Mouse (Mus musculus) heart, adult 9 months (tissue): ENCODE data around the gene Cdc37.
"Not testable (repeated sequence)": the region's sequence is repeated elsewhere in the genome, so short reads cannot be mapped to it uniquely, and the experiment has no call there.

Experiments used
- DNase-seq, 2 experiments: peaks; one replicate each; pipeline ENCODE4 v3.0.0; 2022; ENCODE audit warnings: low spot score in 2 of 2

Cdc37 gene

DNA sequence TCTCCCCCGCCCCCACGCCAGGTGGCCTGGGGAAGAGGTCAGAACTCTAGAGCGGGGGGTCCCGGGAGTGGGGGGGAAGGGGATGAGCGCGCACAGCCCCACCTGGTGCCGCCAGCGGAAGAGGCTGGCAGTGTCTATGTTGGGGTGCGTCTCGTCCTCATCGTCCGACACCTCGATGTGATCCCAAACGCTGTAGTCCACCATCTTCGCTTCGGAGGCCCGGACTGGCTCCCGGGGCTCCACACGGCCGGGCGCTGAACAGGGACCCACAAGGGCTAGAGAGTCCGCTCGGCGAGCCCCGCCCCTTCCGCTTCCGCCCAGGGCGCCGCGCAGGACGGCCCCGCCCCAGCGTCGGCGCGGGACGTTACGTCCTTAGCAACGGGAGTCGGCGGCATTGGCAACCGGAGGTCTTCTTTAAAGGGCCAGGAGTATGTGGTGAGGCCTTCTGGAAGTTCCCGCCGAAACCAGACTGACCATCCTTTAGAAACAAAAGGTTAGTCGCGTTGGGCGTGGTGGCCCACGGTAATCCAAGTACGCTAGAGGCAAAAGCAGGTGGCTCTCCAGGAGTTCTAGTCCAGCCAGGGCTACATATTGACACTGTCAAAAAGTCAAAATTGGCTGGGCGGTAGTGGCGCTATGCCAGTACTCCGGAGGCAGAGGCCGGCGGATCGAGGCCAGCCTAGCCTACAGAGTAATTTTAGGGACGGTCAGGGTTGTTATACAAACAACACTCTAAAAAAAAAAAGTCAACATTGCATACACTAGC is at the start of gene Cdc37:
Cdc37 (minus strand) TSS at position 329 of the 766 bp plus-strand sequence.
- peak; percentile 92 to 93 for DNase-seq

DNA sequence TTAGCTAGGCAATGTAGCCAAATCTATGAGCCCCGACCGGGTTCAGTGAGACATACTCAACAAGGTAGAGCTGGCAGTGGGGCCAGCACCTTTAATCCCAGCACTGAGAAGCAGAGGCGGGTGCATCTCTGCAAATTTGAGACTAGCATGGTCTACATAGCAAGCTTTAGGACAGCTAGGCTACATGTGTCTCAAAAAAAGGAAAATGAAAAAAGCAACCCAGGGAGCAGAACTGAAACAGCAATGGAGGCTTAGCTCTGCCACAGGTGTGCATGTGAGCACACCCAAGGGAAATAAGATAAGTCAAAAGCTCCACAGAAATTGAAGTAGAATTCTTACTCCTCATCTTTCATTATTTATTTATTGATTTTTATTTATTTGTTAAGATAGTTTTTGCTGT is 49.2 kb upstream of the Cdc37 start:
- DNase-seq: no peak

DNA sequence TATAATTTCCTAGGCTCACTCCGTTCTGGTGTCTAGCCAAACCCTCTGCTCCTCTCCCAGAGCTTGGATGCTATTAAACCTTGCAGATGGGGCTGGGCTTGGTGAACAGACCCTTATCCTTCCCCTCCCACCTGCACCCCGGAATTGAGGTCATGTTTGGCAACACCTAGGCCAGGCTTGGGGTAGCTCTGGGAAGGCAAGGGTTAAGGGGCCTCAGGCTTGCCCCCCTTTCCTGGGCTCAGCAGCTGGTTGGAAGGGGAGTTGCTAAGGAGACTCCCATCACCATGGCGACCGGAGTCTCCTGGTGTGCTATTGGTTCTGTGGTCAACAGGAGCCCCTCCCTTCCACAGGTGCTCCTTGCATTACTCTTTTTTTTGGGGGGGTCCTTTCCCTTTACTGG is 48.2 kb upstream of the Cdc37 start:
- no peak for DNase-seq

DNA sequence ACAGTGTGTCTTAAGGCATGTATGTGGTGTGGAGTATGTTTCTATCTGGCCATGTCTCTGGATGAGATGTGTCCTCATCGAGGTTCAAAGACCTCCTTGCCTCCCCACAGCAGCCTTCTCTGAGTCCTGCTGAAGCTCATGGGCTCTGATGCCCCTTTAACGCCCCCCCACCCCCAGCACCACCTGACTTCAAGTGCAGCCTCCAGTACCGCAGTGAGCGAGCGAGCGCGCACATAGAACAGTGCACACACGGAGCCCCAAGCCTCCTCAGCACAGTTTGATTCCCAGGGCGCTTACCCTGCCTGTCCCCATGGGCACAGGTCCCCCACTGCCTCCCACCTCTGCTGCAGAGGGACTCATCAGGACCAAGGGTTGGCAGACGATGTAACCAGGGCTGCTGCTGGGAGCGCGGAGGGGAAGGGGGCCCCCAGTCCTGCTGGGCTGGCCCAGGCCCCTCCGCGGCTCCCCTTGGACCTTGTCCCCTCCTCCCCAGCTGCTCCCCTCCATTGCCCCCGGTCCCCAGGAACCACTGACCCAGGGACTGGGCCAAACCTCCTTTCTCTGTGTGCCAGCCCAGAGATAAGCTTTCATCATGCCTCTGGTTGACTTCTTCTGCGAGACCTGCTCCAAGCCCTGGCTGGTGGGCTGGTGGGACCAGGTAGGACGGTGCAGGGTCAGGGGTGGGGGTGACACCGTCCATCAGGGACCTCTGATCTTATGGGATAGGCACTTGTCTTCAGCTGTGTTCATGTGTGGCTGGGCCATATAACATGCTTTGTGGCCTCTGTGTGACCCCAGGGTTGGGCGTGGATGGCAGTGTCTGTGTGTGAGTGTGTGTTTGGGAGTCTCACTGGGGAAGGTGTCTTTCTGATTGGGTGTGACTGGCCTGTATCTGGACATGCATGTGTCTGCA is 47.0 kb upstream of the Cdc37 start:
- no peak for DNase-seq

DNA sequence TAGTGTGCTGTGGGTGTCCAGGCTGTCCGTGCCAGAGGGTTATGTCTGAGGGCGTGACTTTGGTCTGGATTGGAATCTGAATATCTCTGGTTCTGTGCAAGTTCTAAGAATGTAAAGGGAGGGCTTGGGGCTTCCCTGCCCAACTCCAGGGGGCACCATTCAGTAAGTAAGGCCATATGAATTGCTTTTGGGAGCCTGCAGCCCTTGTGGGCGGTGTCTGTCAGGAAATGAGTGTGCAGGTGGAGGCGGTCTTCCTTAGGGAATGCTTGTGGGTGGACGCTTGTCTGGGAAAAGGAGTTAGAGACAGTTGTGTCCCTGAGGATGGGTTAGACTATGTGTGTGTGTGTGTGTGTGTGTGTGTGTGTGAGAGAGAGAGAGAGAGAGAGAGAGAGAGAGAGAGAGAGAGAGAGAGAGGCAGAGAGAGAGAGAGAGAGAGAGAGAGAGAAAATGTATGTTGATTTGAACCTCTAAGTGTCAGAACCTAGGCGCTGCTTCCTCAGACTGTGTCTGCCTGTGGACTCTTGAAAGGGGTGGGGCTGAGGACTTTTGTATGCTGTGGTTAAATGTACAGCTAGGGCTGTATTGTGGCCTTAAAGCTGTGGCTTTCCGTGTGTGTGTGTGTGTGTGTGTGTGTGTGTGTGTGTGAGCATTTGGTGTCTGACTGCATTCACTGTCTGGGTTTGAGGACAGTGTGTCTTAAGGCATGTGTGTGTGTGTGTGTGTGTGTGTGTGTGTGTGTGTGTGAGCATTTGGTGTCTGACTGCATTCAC is 46.1 kb upstream of the Cdc37 start:
- not testable (repeated sequence) for DNase-seq

DNA sequence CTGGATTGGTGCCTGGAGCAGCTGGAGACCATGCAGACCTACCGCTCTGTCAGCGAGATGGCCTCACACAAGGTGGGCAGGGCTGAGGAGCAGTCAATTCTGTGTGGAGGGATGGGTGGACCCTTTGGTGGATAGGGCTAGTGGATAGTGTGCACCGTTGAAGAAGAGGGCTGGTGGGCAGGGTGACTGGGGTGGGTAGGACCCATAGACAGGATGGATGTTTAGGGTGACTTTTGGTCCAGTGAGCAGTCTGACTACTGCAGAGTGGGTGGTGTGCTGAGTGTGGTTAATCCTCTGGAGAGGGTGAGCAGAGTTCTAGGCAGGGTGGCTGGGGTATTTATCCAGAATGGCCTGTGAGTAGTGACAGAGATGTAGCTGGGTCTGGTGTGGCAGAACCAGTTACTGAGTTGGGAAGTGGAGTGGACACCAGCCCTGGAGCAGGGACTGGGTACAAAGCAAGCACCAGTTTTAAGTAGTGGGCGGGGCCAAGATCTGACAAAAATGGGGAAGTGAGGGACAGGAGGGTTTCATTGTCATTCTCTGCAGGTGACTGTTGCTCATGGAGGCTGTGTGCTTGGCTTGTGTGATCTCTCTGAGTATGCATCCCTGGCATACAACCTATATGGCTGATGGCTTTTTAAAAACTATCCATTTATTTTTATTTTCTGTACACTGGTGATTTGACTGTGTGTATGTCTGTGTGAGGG is 45.2 kb upstream of the Cdc37 start:
- no peak for DNase-seq

DNA sequence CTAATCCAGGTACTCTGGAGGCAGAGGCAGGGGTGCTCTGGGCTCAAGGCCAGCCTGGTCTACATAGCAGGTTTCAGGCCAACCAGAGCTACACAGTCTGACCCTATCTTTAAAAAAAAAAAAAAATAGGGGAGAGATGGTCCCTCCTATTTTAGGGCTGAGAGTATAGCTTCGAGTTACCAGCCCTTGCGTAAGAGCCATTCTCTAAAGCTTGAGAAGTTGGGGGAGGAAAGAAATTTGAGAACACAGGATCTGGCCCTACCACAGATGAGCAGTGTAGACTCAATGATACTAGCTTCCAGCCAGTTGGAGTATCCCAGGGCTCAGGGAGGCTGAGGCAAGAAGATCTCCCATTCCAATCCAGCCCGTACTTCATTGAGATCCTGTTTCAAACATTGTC is 44.0 kb upstream of the Cdc37 start:
- DNase-seq: no peak

DNA sequence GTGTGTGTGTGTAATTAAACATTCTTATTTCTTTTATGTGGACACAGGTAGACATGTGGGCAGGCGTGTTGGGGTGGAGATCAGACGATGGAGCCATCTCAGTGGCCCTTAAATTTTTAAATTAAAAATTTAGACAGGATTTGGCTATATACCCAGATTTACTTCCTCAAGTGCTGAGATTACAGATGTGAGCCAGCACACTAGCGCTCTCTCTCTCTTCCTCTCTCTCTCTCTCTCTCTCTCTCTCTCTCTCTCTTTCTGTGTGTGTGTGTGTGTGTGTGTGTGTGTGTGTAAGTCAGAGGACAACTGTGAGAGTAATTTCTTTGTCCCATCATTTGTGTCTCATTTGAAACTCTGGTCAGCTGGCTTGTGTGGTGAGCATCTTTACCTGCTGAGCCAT is 40.9 kb upstream of the Cdc37 start:
- no peak for DNase-seq

DNA sequence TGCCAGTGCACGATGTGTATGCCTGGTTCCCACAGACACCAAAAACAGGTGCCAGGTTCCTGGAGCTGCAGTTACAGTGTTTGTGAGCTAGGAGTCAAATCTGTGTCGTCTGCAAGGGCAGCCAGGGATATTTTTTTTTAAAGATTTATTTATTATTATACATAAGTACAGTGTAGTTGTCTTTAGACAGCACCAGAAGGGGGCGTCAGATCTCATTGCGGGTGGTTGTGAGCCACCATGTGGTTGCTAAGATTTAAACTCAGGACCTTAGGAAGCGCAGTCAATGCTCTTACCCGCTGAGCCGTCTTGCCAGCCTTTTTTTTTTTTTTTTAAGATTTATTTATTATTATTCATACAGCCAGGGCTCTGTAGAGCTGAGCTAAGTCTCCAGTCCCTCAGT is 40.1 kb upstream of the Cdc37 start:
- DNase-seq: no peak

DNA sequence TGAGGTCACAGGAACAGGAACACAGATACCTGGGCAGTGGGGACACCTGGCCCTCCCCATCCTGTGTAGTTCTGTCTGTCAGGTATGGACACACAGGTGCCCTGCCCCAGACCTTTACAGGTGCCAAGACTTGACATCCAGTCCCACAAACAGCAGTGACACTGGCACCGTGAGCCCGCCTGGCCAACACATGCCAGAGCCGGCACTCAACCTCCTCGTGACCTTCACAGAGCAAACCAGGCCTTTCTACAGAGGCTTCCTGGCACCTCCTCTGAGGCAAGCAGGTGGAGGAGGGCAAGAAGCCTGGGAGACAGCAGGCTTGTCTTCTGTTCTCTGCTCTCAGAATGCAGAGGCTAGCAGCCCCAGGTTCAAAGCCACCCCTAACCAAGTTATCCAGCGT is 35.7 kb upstream of the Cdc37 start:
- DNase-seq: peak; percentile 38 to 56

DNA sequence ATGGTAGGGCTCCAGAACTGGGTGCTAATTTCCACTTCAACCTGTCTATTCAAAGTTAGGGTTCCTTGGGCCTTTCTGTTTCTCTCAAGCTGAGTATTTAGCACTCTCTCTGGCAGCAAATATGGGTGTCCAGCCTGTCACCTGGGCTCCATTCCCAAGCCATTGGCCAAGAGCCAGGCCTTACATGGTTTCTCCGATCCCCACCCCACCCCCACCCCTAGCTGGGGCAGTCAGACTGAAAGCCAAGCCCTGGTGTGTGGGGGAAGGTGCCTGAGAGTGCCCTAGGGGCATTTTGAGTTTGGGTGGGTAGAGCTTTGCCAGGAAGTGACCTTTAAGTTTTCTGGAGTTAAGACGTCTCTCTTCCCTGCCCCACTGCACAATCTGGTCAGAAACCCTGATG is 35.0 kb upstream of the Cdc37 start:
- peak; percentile 51 to 72 for DNase-seq

DNA sequence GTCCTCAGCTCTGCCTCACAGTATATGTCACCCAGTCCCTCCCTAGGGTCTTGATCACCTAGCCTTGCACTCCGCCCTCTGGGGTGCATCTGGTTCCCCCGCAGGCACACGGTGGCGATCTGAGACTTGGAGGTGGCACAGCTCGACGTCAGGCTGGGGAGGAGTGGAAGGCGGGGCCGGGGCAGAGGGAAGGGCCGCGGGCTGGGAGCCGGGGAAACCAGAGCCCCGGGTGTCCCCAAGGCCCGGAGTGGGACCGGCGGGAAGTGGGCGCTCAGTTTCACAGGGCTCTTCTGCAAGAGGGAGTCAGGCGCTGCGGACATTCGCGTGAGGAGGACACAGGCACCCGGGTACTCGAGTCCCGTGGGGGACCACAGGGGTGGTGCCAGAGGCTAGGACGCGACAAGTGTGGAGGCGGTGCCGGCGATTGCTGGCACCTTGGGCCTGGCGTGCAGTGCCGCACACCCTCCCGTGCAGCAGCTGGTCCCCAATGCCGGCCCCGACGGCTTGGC is 34.2 kb upstream of the Cdc37 start:
- peak; percentile 70 to 72 for DNase-seq

DNA sequence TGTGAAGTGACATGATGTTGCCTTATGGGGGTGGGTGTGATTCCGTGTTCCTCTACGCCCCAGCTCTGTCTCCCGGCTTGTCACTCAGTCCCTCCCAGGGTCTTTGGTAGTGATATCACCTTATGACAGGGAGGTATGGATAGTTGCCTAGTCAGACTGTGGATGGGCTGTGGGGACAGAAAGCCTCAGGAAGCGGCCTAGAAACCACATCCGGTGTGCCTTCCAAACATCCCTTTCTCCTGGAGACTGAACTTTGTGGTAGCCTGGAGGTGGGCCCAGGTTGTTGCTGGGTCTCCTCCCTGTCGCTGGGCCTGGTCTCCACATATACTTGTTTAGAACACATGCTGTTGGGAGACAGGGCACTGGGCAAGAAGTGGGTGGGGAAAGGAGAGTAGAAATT is 33.6 kb upstream of the Cdc37 start:
- DNase-seq: no peak

DNA sequence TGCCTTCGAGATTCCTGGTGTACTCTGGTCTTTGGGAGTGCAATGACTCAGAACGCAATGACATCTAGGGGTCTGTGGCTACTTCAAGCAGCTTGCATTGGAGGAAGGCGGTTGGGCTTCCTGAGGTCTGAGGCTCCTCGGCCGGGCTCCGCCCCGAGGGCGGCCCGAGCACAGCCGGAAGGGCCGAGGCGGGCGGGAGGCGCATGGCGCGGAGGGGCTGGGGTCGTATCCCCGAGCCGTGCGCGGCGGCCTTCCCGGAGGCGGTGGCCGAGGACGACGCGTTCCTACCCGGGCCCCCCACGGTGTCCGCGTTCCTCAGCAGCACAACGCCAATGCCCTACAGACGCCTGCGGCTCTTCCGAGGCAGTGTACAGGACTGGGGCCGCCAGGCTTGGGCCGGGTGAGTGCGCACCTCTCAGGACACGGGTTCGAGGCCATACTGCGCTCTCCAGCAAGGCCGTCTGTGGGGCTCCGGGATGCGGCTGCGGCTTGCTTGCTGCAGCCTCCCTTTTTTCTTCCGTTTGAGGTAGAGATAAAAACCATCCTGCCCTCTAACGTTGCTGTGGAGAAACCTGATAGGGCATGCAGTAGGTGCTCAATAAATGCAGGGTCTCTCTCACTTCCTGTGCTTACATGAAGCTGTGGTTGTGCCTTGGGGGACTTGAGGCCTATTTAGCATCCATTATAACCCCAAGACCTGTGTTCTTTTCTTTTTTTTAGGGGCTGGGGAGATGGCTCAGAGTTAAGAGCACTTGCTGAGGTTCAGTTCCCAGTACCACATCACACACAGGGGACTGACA is 31.8 kb upstream of the Cdc37 start:
- peak; percentile 53 to 58 for DNase-seq

DNA sequence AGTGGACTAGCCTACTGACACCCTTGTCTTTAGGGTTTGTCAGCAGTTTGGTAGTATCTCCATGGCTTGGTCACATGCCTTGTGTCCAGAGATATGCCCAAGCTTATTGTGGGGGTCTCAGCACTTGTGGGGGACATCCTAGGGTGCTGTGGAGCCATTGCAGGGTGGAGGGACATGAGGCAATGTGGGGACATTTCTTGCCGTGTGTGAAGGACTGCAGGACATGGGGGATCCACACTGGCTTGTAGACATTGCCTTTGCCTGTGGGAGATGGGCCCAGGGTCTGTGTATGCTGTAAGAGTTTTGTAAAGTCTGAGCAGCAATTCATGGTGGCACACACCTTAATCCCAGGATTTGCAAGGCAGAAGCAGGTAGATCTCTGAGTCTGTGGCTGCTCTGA is 31.1 kb upstream of the Cdc37 start:
- DNase-seq: no peak

DNA sequence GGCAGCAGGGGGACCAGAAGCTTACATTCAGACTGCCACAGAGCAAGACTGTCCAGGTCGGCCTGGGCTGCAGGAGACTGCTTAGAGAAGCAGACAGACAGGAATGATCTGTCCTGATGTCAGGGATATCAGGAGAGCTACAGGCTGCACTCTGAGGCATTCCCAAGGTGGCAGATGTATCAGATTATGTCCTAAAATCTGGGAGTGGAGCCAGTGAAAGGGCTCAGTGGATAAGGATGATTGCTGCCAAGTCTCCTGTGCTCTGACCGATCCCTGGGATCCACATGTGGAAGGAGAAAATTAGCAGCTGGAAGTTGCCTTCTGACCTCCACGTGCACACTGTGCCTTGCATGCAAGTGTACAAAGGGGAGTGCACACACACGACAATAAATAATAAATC is 30.6 kb upstream of the Cdc37 start:
- DNase-seq: no peak

DNA sequence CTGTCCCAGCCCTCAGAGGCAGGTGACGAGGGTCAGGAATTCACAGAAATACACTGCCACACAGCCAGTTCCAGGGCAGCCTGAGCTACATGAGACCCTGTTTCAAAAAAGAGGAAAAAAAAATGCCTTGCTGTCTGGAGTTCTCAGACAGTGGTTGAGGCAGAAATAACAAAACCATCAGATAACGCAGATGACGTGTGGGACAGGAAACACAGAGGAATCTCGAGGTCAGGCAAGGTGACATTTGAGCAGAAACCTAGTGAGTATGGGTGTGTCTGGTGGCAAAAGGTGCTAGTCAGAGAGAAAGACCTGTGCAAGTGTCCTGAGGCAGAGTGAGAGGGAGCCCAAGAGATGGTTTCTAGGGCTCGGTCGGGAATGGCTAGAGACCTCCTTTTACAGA is 22.6 kb upstream of the Cdc37 start:
- DNase-seq: no peak

DNA sequence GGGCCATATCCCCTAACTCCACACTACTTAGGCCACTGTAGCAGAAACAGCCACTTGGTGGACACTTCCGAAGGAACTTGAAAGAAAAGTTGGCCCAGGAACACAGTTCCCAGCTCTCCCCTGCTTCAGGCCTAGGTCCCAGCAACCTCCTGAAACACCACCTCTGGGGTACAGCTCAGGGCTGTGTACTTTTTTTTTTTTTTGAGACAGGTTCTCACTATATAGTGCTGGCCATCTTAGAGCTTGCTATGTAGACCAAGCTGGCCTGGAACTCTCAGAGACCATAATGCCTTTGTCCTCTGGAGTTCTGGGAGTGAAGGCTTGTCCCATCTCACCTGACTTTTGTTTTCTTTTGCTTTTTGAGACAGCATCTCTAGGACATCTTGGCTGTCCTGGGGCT is 19.4 kb upstream of the Cdc37 start:
- no peak for DNase-seq

DNA sequence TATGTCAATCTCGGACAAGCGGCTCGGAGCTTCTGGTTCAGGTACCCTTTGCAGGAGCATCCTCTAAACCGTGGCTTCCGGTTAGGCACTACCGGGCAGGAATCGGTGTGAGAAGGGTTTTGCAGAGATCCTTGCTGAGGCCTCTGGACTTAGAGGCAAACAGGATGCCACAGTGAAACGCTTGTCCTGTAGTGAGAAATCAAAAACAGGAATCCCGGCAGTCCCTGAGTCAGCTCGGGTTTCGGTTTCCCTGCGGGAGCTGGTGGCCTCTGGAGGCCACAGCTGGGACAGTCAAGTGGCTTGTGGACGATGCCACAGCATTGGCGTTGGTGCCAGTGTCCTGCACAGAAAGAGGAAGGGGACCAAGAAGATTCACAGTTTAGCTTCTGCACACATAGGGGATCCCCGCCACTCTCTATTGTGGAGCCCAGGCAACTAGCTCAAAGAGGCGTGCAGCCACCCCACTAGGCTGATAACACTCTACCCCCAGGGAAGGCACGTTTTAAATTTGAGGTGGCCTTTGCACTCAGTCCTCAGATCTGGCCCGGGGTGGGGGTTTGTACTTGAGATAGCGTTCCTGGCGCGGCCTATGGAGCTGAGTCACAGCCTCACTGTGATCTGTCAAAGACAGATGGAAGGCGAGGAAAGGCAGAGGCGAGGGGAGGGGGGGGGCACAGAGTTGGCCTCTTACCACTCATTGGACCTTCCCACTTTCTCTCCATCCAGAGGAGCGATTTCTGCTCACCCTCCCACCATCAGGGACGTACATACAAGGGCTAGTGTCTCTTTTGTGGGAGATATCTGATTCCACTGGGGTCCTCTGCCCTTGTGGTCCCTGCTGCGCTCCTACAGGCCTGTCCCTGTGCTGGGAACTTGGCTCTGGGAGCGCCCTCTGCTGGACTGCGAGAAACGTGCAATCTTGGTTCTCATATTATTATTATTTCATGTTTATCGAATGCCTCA is 18.7 kb upstream of the Cdc37 start:
- peak; percentile 76 to 78 for DNase-seq
